Mouse (Mus musculus) spleen, adult 2 months (tissue): ENCODE measurements at regions not wholly inside any gene's neighbourhood (a gene's known extent, or its start where the extent isn't known, plus 50 kb on each side); places are given as distances from the start of the nearest gene placed in this dataset.

Source experiments
- CTCF ChIP-seq: fragments of 200-500 bp; IDR thresholded peaks from 2 replicates; pipeline ENCODE4 v1.5.1; 2011; ENCODE audit warnings: mild to moderate bottlenecking, inconsistent platforms; ENCODE audit not compliant: insufficient read depth, insufficient read length, insufficient replicate concordance; ENCODE audit errors: extremely low read depth
- POLR2A ChIP-seq: fragments of 200-500 bp; IDR thresholded peaks from 2 replicates; pipeline ENCODE4 v1.6.1; 2011; ENCODE audit warnings: low read depth, low read length, inconsistent platforms

DNA sequence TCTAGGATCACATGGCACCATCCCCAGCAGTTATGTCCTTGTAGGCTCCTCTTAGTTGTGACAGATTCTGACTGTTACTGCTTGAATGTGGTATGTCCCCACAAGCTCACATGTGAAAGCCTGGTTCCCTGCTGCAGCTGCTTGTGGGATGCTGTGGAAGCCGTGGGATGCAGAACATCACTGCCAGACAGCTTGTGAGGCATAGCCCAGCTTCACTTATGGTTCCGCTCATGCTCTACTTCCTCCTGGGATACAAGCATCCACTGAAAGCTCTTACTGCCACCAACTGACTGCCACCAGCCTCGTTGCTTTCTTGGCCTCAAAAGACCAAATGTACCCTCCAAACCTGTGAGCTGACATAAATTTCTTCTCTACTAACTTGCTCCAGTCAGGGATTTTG, 167.7 kb upstream of the Ccdc122 start:
- TF ChIP-seq POLR2A, result no peak
- no peak for TF ChIP-seq CTCF
